Mouse (Mus musculus): ENCODE data around the gene Speer4d. TPM values are rescaled to one million over a fixed set of nuclear protein-coding genes. Genes with fewer than 3 reads are reported as not detected.
"Not testable (repeated sequence)": the region's sequence is repeated elsewhere in the genome, so short reads cannot be mapped to it uniquely, and the experiment has no call there.

Speer4d gene
- not detected in 2 replicates for polyA plus RNA-seq (2015; fragmentation: Nextera tagmentation; extraction: Ambion mirVana)

DNA sequence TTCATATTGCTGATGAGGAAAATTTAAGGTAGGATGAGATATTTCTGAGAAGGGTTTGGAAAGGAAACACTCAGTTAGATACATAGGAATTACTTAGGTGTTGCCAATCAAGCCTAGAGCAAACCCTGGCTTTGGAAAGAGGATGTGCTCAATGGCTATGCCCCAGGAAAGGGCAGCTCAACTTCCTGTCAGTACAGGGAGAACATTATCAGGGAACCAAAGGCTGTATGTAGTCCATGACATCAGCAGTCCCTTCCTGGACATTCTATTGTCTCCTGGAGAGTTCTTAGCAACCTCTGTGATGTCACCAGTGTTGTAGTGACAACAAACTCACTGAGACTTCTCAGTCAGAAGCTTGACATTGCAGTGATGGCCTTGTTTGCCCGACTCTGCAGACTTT lies at the start of gene Speer4d:
Gene Speer4d (plus strand): TSS at position 301 of the 400 bp plus-strand sequence.
- not testable (repeated sequence) for H3K36me3 ChIP-seq; ATAC-seq (ENCODE audit: low FRiP score, low read depth); H3K9ac ChIP-seq; H3K27me3 ChIP-seq; H3K4me3 ChIP-seq; H3K4me1 ChIP-seq; H3K4me2 ChIP-seq (replicated peaks); H3K27ac ChIP-seq
- peaks cover 15% of the 10 kb centered on the region for H3K9me3 ChIP-seq
- WGBS: 58% methylated on average over 1 of the region's 1 CpGs

DNA sequence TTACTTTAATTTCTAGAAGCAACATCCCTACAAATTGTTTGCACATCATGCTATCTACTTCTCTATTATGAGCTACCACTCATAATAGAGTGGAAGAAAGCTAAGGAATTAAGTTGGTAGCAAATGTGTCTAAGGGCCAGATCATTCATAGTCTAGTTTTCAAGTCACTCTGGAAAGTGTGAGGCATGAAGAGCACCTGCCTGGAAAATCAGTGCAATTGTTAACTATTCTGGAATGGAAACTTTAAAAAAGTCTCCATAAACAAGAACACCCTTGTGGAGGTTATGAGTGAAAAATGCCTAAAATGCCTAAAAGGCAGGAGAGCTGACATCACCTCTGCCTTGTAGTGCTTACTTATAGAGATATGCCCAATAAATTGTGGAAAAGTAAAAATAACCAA lies 45.1 kb upstream of the Speer4d start:
- not testable (repeated sequence) for H3K9ac ChIP-seq; H3K4me2 ChIP-seq (replicated peaks); ATAC-seq (ENCODE audit: low FRiP score, low read depth)

DNA sequence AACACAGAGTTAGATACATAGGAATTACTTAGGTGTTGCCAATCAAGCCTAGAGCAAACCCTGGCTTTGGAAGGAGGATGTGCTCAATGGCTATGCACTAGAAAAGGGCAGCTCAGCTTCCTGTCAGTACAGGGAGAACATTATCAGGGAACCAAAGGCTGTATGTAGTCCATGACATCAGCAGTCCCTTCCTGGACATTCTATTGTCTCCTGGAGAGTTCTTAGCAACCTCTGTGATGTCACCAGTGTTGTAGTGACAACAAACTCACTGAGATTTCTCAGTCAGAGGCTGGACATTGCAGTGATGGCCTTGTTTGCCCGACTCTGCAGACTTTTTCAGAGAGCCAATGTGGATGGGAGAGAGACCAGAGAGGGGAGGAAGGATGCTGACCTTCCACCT lies 41.8 kb upstream of the Speer4d start, which contains the start of gene Gm21083:
Gene Gm21083 (plus strand): TSS at position 301 of the 400 bp plus-strand sequence.
- not testable (repeated sequence) for H3K4me1 ChIP-seq; H3K4me3 ChIP-seq; H3K27ac ChIP-seq; ATAC-seq (ENCODE audit: low FRiP score, low read depth); H3K4me2 ChIP-seq (replicated peaks); H3K9me3 ChIP-seq; H3K36me3 ChIP-seq; H3K27me3 ChIP-seq; H3K9ac ChIP-seq
- WGBS: no CpG with 5 or more reads among the region's 1 CpGs

More for the DNA sequence above, 45.1 kb upstream of the Speer4d start:
- H3K36me3 ChIP-seq, H3K4me1 ChIP-seq, H3K4me3 ChIP-seq, H3K27ac ChIP-seq, H3K9me3 ChIP-seq, H3K27me3 ChIP-seq: not testable (repeated sequence)

DNA sequence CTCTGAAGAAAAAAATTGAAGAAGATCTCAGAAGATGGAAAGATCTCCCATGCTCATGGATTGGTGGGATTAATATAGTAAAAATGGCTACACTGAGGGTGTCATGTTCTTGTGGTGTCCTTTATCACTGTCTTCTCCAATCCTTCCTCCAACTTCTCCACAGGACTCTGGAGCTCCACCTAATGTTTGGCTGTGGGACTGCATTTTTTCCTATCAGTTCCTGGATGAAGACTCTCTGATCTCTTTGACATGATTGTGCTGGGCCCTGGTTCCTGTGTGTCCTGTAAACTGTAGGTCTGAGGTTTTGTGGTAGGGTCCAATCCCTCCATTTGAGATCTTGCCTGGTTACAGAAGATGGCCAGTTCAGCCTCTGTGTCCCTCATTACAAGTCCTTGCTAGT lies 32.5 kb upstream of the Speer4d start:
- ATAC-seq (ENCODE audit: low FRiP score, low read depth); H3K36me3 ChIP-seq; H3K27me3 ChIP-seq; H3K4me2 ChIP-seq (replicated peaks); H3K9me3 ChIP-seq; H3K9ac ChIP-seq; H3K4me1 ChIP-seq; H3K27ac ChIP-seq; H3K4me3 ChIP-seq: not testable (repeated sequence)

DNA sequence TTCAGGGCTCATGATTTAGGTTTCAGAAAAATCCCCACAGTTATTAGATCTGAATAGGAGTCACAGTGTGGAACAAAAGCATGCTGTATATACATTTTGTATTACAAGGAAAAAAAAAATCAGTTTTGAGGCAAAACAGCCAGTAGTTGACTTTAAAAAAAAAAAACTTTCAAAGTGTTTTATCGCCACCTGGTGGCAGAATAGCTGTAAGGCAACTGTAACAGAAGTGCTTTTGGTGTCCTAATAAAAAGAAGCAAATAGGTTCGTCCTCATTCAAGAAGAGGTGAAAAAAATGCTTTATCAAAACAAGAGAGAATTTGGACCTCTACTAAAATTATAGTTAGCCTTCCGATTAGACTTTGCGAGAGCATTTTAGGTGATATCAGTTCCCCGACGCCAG lies 30.6 kb upstream of the Speer4d start:
- not testable (repeated sequence) for H3K27me3 ChIP-seq; H3K9ac ChIP-seq; H3K9me3 ChIP-seq; H3K4me3 ChIP-seq; ATAC-seq (ENCODE audit: low FRiP score, low read depth); H3K27ac ChIP-seq; H3K4me1 ChIP-seq; H3K4me2 ChIP-seq (replicated peaks); H3K36me3 ChIP-seq
- WGBS: 34% methylated on average over 6 of the region's 6 CpGs

DNA sequence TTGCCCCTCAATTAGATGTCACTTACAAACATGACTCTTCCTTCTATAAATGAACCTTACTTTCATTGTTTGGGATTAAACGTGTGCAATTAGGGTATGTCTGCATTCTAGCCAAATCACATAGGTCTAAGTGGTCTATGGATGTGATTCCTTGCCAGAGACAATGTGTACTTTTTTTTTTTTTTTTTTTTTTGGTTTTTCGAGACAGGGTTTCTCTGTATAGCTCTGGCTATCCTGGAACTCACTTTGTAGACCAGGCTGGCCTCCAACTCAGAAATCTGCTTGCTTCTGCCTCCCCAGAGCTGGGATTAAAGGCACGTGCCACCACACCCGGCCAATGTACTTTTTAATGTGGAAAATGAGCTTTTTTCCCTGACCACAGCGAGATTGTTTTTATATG lies 28.2 kb upstream of the Speer4d start:
- H3K4me2 ChIP-seq (replicated peaks); H3K27me3 ChIP-seq; H3K4me3 ChIP-seq; H3K4me1 ChIP-seq; H3K36me3 ChIP-seq; H3K9ac ChIP-seq; H3K27ac ChIP-seq; H3K9me3 ChIP-seq: not testable (repeated sequence)
- peak; percentile 61; the same call in 1 of the 2 replicates for ATAC-seq (ENCODE audit: low FRiP score, low read depth)
- WGBS: 53% methylated on average over 5 of the region's 5 CpGs

DNA sequence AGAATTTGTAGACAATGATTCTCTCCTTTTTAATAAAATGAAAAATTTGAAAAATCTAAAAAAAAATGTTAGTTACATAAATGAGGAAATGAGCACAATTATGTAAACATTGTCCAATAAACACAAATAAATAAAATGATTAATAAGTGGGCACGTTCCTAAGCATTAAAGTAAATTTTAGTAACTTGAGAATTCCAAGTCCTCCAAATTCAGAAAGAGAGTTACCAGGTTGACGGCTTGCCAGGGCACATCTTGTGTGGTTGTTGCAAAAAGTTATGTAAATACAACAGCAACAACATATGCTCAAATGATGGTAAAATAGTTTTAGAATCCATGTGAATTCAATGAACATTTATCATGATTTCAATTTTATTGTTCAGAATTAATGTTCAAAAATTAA lies 27.3 kb upstream of the Speer4d start:
- H3K9me3 ChIP-seq; ATAC-seq (ENCODE audit: low FRiP score, low read depth): not testable (repeated sequence)
- WGBS: 71% methylated on average over 2 of the region's 2 CpGs

DNA sequence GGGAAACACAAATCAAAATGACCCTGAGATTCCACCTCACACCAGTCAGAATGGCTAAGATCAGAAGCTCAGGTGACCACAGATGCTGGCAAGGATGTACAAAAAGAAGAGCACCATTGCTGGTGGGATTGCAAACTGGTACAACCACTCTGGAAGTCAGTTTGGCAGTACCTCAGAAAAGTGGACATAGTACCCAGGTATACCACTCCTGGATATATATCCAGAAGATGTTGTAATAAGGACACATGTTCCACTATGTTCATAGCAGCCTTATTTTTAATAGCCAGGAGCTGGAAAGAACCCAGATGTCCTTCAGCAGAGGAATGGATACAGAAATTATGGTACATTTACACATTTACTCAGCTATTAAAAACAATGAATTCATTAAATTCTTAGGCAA lies 20.0 kb upstream of the Speer4d start:
- not testable (repeated sequence) for H3K27ac ChIP-seq; H3K4me1 ChIP-seq; H3K36me3 ChIP-seq; ATAC-seq (ENCODE audit: low FRiP score, low read depth); H3K4me3 ChIP-seq; H3K9ac ChIP-seq; H3K4me2 ChIP-seq (replicated peaks); H3K27me3 ChIP-seq
- peaks cover 20% of the 10 kb centered on the region for H3K9me3 ChIP-seq

More for the DNA sequence above, 27.3 kb upstream of the Speer4d start:
- not testable (repeated sequence) for H3K27ac ChIP-seq; H3K4me1 ChIP-seq; H3K4me3 ChIP-seq; H3K27me3 ChIP-seq; H3K9ac ChIP-seq; H3K36me3 ChIP-seq; H3K4me2 ChIP-seq (replicated peaks)

DNA sequence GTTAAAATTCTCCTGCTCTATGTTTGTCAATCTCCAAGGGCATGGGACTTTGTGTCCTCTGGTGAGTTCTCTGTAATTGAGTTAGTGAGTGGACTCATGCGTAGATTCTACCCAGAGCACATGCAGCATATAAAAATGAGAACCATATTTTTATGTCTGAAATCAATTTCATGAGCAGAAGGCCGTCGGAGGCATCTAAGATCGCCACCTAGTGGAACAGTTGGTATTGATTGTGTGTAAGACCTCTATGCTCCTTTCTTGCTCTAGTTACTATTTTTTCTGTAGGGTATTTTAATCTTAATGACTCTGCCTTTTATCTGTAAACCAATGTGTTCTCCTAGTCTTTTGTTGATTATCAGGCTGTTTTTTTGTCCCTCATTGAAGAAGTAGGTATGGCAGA lies 18.5 kb upstream of the Speer4d start:
- ATAC-seq (ENCODE audit: low FRiP score, low read depth); H3K36me3 ChIP-seq; H3K27ac ChIP-seq; H3K27me3 ChIP-seq; H3K4me2 ChIP-seq (replicated peaks); H3K9ac ChIP-seq; H3K4me1 ChIP-seq; H3K4me3 ChIP-seq: not testable (repeated sequence)
- 34% methylated on average over 4 of the region's 4 CpGs for WGBS
- peaks cover 21% of the 10 kb centered on the region for H3K9me3 ChIP-seq

DNA sequence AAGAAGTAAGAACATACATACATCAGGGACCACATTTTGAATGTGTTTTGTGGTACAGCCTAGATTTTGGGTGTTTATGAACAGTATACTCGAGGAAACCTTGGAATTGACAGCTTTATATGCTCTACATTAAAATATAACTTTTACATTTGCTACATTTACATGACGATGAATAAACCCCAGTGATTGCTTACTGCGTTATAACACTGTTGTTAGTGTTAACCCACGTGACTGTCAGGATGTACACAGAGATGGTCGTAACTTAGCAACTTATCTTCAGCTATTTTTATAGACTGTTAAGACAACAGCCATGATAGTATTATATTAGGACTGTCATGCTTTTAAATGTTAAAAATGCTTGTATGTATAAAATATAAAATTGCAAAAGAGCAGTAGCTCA lies 17.4 kb upstream of the Speer4d start:
- not testable (repeated sequence) for H3K27ac ChIP-seq; H3K36me3 ChIP-seq; H3K4me1 ChIP-seq; H3K4me3 ChIP-seq; H3K27me3 ChIP-seq; ATAC-seq (ENCODE audit: low FRiP score, low read depth); H3K9ac ChIP-seq; H3K4me2 ChIP-seq (replicated peaks)
- H3K9me3 ChIP-seq: peaks cover 18% of the 10 kb centered on the region
- 65% methylated on average over 5 of the region's 5 CpGs for WGBS

DNA sequence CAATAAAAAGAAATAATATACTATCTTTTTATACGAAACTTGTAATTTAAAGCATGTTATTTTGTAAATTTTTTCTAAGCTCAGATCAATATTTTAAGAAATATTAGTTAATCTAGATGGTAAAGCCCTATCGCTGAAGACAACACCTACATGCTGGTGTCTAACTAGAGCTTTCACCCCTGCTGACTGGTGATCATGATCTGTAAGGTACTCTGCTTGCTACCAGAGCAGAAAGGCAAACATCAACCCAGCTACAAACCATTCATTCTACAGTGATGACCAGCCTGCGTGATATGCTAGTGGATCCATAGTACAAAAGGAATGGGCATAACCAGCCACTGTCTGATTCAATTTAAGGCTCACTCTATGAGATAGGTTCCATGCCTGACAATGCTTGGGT lies 16.9 kb upstream of the Speer4d start:
- not testable (repeated sequence) for ATAC-seq (ENCODE audit: low FRiP score, low read depth)

DNA sequence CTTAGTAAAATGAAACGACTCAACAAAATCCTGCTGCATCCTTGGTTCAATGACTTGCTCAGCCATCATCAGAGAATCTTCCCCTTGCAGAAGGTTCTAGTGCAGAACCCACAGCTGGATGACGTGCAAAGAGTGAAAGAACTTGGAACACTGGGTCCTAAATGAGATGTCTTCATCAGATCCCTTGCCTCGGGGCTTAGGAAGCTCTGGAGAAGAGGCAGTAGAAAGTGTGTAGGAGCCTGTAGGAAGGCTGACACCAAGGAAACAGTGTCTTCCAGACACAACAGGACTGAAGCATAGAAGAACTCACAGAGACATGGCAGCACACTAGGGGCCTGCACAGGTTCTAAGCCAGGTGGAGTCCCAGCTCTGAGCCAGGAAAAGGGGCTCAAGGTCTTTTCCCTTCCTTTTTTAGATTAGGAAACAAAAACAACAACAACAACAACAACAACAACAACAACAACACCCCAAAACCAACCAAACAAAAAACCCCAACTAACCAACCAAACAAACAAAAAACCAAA lies 16.4 kb upstream of the Speer4d start:
- not testable (repeated sequence) for H3K36me3 ChIP-seq; H3K27me3 ChIP-seq; H3K4me2 ChIP-seq (replicated peaks); H3K4me1 ChIP-seq; H3K9ac ChIP-seq; H3K4me3 ChIP-seq; ATAC-seq (ENCODE audit: low FRiP score, low read depth); H3K27ac ChIP-seq
- 59% methylated on average over 3 of the region's 3 CpGs for WGBS
- peaks cover 22% of the 10 kb centered on the region for H3K9me3 ChIP-seq

More for the DNA sequence above, 16.9 kb upstream of the Speer4d start:
- not testable (repeated sequence) for H3K9ac ChIP-seq; H3K27me3 ChIP-seq; H3K4me2 ChIP-seq (replicated peaks); H3K36me3 ChIP-seq; H3K27ac ChIP-seq; H3K4me1 ChIP-seq; H3K4me3 ChIP-seq
- peaks cover 22% of the 10 kb centered on the region for H3K9me3 ChIP-seq
- 77% methylated on average over 3 of the region's 3 CpGs for WGBS

DNA sequence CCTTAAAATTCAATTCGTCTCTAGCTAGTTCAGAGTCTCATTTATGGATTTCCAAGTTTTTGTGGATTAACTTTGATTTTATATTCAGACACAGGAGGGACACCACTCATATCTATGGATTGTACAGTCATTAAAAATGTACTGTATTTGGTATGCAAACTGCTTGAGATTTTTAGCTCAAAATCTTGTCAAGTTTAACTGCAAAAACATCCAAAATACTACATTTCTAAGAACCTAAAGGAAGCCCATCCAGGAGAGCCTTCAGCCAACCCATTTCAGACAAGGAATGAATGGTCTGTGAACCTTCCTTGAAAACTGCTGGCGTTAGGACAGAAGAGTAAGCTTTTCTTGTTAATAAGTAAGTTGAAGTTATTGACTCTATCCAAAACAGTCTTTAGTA lies 15.9 kb upstream of the Speer4d start:
- not testable (repeated sequence) for H3K27me3 ChIP-seq; H3K27ac ChIP-seq; H3K4me1 ChIP-seq; H3K4me3 ChIP-seq; H3K4me2 ChIP-seq (replicated peaks); ATAC-seq (ENCODE audit: low FRiP score, low read depth); H3K9ac ChIP-seq; H3K36me3 ChIP-seq
- WGBS: 63% methylated on average over 2 of the region's 2 CpGs
- H3K9me3 ChIP-seq: peaks cover 22% of the 10 kb centered on the region
